Mouse (Mus musculus) adrenal gland, adult 8-10 months (tissue): ENCODE data around the gene Soat1. TPM values are rescaled to one million over a fixed set of nuclear protein-coding genes. Genes with fewer than 3 reads are reported as not detected.
"Not testable (repeated sequence)": the region's sequence is repeated elsewhere in the genome, so short reads cannot be mapped to it uniquely, and the experiment has no call there.

Experiments used
- DNase-seq: peaks from one replicate; pipeline ENCODE4 v3.0.0; 2022
- total RNA-seq, 4 experiments: library from RNA; stranded (reverse); gene quantifications; 2 replicates each; pipeline ENCODE4 v1.2.4; 2022

The Soat1 gene
- 1,000 to 10,000 TPM; 1,258 to 1,560 (median 1,464) TPM for total RNA-seq

DNA sequence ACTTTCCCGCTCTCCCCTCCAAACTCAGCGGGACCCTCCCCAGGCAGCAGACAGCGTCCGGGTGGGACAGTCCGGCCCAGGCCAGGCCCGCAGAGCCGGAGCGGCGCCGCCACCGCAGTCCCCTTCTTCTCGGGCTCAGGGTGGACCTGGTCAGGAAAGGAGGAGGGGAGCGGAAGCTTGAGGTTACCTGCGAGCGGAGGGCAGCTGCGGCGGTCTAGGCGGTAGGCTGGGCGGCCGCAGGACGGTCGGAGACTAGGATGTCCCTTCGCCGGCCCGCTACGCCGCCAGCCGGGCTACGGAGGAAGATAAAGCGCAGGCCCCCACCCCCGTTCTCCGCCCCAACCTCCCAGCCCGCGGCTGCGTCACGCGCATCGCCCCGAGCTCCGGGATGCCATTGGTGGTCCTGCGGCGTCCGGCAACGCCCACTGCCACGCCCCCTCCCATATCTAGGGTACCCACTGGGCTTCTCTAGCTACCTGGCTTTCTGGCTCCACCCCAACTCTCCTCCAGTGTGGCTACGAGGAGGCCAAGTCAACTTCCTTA, at the start of gene Soat1:
TSS of gene Soat1 (minus strand) at position 371 of the 543 bp plus-strand sequence.
- peak; percentile 93 for DNase-seq

DNA sequence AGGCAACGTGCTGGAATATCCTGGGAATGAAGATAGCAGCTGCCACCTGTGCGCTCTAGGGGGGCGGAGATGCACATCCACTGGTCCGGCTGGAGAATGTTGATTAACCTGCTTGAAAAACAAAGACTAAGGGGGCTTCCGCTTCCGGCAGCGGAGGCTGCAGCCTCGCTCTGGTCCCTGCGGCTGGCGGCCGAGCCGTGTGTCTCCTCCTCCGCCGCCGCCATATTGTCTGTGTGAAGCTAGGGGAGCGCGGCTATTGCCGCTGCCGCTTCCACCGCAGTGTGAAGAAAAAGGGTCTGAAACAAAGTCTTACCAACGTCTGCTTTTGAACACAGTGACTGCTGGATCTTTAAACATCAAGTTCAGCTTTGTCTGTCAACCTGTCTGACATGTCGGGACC, 49.7 kb upstream of the Soat1 start, which contains the start of gene Gm10031:
TSS of gene Gm10031 (plus strand) at position 171 of the 400 bp plus-strand sequence.
- DNase-seq, result not testable (repeated sequence)

DNA sequence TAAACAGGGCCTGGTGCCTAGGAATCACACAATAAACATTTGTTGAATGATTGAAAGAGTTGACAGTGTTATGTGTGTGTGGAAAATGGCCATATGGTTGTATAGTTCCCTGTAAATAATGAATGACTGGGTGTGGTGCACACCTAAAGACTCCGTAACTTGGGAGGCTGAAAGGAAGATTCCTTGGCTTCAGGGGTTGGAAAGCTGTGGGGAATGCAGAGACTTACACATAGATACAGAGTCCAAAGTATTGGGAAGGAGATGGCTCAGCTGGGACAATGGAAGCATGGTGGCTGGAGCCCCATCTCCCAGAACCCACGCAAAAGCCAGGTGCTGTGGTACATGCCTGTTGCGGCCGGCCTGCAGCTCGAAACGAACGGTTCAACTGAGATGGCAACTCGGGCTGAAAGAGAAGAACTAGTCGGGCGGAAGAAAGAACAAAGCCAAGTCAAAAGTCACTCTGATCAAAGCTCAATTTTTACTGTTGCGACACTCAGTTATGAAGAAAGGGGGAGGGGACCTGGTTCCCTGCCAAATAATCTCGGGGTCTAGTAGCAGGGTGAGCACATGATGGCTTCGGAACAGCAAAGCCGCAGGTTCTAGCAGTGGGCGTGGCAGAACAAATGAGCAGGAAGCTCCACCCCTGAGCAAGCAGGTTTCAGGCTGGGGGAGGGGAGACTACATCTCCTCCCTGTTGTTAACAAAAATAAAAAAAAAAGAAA, 47.8 kb upstream of the Soat1 start:
- peak; percentile 41 for DNase-seq

DNA sequence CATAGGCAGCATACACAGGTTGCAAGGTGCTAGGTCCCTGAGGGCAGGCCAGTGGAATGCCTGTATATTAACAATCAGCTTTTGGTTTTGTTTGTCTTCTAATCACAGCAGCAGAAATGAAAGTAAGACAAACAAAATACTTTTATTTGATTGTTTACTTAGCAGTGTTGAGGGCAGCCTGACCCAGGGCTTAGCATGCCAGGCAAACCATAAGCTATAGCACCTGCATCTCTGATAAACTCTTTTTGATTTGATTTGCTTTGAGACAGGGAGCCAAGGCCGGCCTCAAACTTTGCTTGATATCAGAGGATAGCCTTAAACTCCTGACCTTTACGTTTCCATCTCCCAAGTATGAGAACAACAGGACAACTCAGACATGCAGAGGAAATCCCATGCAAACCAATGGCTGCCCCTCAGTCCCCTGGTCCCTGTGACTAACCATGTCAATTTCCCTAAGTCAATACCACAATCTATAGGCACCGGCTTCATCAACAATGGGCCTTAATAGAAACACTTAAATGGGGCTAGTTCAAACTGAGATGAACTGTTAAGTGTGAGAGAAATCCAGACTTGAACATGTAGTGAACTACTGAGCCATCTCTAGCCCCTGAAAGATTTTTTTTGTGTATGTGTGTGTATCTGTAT, 46.1 kb upstream of the Soat1 start:
- no peak for DNase-seq

DNA sequence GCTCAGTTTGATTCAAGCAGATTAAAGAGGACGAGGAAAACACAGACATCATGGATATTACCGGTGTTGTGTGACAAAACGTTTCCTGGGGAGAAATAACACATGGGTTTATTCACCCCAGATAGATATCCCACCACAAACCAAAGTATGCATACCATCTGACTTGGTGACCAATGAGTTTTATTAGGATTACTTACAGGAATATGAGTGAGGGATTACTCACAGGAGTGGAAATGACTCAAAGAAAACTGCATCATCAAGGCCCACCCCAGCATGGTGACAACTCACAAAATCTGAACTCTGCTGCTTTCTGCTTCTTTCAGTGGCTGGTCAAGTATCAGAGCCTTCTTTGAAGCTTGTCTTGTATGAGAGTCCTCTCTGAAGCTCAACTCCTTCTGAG, 33.6 kb upstream of the Soat1 start:
- DNase-seq, result no peak

DNA sequence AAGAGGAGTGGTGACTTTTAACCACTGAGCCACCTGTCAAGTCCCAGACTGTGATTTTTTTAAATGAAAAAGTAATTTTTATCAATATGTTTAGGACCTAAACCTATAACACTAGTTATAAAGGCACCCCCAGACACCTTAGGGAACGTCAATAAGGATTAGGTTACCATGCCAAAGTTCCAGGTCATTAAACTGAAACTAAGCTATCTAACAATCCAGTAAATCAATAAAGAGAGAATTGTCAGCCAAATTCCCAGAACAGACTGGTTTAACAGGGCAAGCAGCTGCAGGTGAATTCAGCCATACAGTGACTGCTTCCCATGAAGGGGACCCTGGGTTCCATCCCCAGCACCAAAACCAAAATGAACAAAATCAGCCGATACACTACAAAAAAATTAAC, 31.8 kb upstream of the Soat1 start:
- DNase-seq, result no peak

DNA sequence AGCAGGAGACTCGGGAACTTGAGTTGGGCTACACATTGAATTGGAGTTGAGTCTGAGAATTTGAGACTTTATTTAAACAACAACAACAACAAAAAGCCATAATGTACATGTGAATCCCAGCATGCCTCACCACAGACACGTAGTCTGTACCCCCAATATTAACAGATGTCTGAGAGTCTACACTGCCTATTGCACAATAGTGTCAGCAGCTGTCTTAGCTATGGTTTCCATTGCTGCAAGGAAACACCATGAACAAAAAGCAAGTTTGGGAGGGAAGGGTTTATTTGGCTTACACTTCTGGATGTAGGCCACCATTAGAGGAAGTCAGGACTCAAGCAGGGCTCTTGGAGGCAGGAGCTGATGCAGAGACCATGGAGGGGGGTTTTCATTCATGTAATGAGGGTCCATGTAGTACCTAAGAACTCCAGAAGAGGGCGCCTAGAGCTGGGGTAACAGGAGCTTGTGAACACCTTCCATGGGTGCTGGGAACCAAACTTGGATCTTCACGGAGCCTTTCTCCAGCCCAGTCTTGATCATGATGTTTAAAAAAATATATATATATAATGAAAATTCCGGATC, 30.9 kb upstream of the Soat1 start:
- DNase-seq, result no peak

DNA sequence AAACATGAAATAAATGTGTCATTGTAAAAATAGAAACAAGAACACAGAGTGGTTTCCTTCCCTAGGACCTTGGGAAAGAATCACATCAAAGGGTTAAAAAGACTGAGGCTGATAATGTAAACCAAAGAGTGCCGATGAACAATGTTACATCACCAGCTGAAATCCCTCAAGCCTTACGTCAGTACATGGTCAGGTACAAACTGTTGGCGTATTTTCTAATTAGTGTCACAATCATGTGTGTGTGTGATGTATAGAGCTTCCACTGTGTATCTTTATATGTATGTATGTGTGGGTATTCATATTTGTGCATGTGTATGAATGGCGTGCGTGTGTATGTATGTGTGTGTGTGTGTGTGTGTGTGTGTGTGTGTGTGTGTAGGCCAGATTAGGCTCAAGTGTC, 22.8 kb upstream of the Soat1 start:
- no peak for DNase-seq

DNA sequence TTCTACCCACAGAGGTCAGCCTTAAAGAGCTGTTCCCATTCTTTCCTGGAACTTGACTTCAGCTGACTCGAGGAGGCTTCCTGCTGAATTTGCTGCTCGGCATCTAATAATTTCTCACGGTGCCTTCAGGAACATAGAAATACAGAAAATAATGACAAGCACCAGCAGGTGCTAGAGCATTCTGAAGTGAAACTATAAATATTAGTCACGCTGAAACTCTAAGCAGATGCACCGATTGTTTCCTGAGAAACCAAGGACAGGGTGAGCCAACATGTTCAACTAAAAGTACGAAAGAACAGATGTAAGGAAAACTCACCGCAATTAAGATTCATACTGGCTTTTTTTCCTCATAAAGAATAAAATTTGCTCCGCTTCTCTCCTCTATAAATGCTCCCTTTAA, 20.9 kb upstream of the Soat1 start:
- no peak for DNase-seq

DNA sequence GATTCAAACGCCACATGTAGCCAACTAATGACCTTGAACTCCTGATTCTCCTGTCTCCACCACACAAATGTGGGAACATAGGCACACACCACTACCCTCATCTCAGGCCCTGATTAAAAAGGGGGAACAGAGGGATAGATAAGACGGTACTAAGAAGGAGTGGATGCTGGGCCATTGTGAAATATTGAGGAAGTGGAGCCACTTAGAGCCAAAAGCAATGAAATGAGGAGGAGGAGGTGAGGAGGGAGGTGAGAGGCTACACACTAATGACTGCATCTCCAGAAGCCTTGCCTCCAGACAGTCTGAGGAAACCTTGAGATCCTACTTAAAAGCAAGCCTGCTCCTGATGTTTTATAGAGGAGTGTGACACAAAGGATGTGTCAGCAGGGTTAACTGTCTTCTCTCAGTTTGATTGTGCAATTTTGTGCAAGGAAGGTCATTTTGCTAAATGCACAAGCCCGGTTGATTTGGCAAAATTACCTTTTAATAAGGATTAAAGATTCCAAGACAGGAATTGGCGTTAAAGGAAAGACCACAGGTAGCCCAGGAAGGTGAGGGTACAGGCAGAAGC, 17.2 kb upstream of the Soat1 start:
- DNase-seq, result no peak

DNA sequence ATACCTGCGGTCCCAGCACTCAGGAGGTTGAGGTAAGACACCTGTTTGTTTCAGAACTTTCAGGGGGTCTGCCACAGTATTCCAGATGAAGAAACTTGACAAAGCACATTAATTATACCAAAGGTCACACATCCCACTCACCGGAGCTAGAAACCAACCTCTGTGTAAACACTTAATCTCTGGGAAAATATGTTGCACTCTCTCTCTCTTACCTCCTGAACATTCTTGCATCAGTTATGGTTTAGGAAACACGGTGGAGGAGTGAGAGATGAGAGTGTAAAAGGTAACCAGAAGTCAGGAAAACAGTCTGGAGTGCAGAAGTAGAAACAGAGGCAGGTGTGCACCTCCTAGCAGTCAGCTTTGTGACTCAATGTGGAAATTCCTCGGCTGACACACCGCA, 13.9 kb upstream of the Soat1 start:
- no peak for DNase-seq

DNA sequence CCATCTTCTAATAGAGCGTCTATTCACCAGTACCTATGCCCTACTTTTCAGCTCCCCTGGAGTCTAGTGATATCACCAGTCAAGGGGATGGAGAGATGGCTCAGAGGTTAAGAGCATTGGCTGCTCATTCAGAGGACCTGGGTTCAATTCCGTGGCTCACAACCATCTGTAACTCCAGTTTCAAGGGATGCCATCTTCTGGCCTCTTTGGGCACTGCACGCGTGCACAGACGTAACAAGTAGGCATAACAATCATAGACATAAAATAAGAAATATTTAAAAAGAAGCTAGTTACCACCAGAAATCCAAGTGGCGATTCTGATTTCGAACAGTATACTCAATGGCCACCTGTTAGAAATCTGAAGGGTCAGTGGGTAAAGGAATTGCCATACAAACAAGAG, 13.4 kb upstream of the Soat1 start:
- DNase-seq, result no peak

DNA sequence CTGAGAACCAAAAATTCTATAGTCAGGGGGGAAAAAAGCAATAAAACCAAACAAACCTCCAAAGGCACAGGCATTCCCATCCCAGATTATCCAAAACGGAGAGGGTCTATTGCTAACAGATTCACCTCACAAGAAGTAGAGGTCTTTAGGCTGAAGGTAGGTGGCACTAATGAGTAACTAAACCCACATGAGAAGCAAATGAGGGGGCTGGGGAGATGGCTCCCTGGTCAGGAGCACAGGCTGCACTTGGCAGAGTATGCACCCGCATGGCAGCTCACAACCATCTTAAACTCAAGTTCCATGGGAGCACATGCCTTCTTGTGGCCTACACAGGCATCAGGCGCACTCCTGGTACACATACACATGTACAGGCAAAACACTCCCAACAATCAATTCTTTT, 7.7 kb upstream of the Soat1 start:
- no peak for DNase-seq

DNA sequence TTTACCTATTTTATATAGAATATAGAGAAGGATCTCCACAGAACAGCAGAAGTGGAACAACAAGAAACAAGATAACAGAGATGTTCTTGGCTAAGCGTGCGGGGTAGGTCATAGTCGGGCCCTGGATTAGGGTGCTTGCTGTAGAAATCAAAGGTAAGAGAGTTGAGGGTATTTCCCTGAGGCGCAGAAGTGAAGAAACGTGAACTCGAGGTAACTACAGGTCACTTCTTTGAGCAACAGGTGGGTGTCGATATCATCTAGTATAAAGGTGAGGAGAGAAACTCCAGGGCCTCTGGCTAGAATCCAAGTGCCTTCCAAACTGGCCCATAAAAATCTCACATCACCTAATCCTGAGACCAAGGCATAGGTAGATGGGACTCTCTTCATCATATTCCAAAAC, 2.4 kb upstream of the Soat1 start:
- DNase-seq, result no peak

DNA sequence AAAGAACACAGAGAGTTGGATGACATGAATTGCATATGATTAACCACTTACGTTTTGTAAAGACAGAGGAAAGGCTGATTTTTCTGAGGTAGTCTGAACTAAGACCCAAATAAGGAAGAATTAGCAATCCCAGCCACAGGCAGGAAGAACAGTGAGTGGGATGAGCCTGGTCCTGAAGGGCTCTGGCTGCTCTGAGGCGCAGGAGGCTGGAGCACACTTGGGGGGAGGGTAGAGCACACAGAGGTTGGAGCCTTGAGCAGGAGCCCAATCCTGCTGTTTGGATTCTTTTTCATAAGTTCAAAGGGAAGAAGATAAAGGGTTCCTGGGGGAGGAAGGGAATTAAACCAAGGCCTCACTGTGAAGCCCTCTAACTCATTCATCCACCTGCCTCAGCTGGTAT, 1.9 kb upstream of the Soat1 start:
- DNase-seq, result no peak

DNA sequence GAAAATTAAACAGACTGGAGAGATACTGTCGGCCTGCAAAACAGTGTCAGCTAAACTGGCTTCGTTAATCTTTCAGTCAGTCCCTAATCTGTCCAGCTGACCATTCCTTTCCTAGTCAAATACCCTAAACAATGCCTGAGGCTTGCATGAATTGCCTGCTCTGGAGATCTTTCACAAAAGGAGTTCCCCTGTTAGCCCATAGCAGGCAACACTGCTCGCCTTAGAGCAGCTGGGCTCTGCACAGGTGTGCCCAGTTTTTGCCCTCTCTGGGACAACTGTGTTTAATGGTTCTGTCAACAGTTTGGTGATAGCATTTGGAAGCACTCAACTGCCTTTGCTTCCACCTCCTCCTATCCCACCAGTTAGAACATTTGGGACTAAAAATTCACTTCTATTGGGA, 723 bp upstream of the Soat1 start:
- no peak for DNase-seq

DNA sequence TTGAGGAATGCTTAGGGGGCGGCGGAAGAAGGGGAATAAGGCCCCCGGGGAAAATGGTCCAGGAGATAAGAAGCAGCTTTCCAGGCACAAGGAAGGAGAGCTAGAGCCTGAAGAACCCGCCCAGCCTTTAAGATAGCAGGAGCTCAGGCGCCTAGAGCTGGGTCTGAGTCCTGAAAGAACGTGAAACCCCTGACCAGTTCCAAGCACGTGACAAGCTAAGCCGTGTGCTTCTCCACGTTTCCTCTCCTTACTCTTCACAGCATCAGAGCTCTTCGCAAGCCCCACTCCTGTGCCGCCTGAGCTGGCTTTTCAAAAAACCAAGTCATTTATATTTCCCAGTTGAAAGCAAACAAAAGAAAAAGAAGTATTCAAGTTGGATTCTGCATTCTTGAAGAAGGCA, 1.1 kb downstream of the Soat1 start:
- DNase-seq, result no peak

DNA sequence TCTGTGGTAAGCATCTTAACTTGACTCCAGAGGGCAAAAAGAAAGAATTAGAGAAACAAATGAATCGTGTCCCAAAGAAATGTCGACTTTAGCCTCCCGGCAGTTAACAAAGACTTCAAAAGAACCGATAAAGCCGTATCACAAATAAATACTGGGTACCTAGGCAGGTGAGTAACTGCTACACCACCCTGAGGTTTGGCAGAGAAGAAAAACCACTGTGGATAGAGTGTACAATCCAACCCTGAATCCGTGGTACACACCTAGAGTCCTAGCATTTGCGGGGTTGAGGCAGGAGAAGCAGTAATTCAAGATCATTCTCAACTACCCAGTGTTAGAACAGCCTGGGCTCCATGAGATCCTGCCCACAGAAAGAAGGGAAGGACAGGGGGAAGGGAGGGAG, 2.2 kb downstream of the Soat1 start:
- no peak for DNase-seq

DNA sequence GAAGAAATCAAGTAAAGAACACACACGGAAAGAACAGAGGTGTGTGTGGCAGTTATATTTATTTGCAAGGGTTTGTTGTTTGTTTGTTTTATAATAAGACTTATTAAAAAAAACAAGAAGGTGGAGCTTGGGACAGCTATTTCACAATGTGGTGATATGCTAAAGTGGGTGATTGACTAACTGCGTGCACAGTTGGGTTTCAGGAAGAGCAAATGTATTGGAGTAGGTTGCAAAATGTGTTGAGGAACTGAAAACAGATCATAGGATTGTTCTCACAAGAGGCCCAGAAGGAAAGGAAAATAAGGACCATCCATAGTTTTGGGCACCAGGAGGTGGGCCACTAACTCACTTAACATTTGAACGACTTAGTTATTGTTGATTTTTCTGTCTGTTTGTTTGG, 3.1 kb downstream of the Soat1 start:
- DNase-seq, result no peak

DNA sequence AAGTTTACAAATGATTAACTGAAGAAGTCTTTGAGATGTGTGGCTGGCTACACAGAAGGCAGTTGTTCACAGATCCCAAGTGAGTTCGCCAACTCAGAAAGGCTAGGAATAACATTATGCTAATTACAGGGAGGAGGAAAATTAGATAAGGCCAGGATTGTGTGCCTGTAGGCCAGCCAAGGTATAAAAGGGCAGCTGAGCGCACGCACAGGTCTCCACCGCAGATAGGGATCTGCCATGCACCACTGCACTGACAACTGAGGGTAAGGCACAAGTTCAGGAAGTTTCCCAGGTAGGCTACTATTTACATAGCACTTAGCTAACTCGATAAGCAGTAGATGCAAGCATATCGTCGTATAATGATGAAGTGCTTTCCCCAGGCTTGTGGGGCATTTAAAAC, 3.6 kb downstream of the Soat1 start:
- DNase-seq, result no peak

DNA sequence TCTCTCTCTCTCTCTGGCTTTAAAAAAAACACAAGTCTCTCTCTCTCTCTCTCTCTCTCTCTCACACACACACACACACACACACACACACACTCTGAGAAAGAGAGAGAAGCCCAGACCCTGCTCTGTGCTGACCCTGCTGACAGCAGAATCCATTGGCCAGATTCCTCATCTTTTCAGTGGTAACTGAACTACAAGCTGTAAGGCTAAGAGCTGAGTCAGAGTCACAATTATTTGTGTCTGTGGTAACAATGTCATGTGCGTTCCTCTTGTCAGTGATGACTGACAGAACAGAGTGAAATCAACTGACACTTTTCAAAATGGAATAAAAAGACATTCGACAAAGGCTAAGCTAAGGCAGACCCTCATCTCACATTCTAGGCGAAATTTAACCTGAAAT, 5.6 kb downstream of the Soat1 start:
- DNase-seq, result no peak

DNA sequence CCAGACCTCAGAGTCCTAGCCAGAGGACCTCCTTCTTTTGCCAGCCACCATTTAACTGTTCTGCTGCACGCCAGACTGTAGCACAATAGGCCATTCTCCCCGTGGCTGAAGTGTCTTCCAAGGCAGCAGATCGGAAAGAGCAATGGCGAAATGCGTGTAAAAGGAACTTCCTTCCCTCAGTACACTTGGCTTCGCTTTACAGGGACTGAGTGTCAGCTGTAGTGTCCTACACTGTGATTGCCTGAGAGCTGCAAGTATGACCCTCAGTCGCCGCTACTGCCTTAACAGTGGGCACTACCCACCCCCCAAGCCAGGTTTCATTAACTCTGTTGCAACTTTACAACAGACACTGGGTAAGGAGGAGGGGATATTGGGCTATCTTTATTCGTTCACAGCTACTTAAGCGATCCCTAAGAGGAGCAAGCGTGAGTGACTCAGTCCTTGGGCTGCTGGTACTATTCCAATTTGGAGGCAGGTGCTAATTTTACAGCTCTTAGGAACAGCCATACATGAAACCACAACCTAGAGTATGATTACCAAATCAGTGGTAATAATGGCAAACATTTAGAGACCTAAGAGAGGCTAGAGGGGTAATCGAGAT, 6.4 kb downstream of the Soat1 start:
- no peak for DNase-seq

DNA sequence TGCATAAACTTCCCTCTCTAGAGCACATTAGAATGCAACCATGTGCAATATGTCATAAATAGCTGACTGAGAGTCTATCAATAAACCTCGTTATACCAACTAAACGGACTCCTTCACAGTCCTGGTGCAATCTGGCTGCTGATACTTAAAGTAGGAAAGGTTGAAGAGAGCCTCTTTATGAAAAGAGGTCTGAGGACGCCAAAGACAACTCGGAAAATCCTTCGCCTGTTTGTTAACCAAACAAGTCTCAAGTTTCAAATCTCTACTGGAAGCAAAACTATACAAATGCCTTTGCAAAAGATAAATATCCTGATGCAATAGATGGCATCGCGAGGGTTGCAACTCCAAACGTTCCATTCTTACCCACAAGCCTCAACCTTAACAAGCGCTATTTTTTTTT, 9.2 kb downstream of the Soat1 start:
- DNase-seq, result no peak
